Mouse (Mus musculus) CD4-positive, CD25-positive, alpha-beta regulatory T cell (primary cell): ENCODE data around the gene Gm29289. TPM values are rescaled to one million over a fixed set of nuclear protein-coding genes. Genes with fewer than 3 reads are reported as not detected.

Experiments used
- polyA plus RNA-seq: library from polyadenylated mRNA; unstranded; fragments of 100-300 nt; shearing (Covaris generic); gene quantifications from one replicate; pipeline ENCODE4 v1.2.1, GENCODE M21; 2017

Gene Gm29289
- polyA plus RNA-seq = not detected

GRCm38 (mm10) chrY:2932282-2932681, at the start of gene Gm29289:
Gene Gm29289, plus strand, starts transcription at chrY:2932582.

GRCm38 (mm10) chrY:2900689-2901088, 31.7 kb upstream of the Gm29289 start, which contains the start of gene Gm10352:
Gene Gm10352, plus strand, starts transcription at chrY:2900989.

Other genes starting within 250 kb of the Gm29289 start
- gene H2al2b, start 211.9 kb upstream of the Gm29289 start, polyA plus RNA-seq = not detected
- gene Gm4064, start 136.4 kb upstream of the Gm29289 start, polyA plus RNA-seq = not detected
- gene Rbmy, start 101.9 kb upstream of the Gm29289 start, polyA plus RNA-seq = not detected
- gene Gm10256, start 101.9 kb upstream of the Gm29289 start, polyA plus RNA-seq = not detected
- gene Gm10352, start 31.6 kb upstream of the Gm29289 start, polyA plus RNA-seq = not detected